Mouse (Mus musculus) spleen, postnatal 14 days (tissue): ENCODE results near the gene Cntn4.

Experiments used
- DNase-seq, 2 experiments: peaks; one replicate each; pipeline ENCODE4 v3.0.0; 2021 to 2022; ENCODE audit warnings: low spot score in 2 of 2

Cntn4 gene

GRCm38 (mm10) chr6:106458166-106458565 lies 780.7 kb downstream of the Cntn4 start:
- no peak for DNase-seq

DNA sequence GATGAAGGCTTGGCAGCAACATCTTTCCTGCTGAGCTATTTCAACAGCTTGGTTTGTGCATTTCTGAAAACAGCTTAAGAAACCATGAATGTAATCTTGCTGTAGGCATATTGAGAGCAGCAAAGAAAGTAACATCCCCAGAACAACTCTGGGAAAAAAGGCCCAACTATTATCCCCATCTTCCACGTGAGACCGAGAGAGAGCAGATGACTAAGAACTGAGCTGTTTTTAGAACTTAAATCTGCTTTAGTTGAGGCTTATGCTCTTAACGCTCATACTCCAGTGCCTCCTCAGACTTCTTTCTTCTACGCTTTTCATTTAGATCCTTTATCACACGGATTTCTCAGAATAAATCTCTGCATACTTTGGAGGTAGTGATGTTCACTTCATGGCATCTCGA lies 784.9 kb downstream of the Cntn4 start:
- DNase-seq, result no peak

- no peak for DNase-seq
These were observed 786.4 kb downstream of the Cntn4 start for GRCm38 (mm10) chr6:106463857-106464256.

- no peak for DNase-seq
These were observed 788.3 kb downstream of the Cntn4 start for GRCm38 (mm10) chr6:106465766-106466165.

- DNase-seq, result no peak
These were observed 789.0 kb downstream of the Cntn4 start for GRCm38 (mm10) chr6:106466267-106467029.

DNA sequence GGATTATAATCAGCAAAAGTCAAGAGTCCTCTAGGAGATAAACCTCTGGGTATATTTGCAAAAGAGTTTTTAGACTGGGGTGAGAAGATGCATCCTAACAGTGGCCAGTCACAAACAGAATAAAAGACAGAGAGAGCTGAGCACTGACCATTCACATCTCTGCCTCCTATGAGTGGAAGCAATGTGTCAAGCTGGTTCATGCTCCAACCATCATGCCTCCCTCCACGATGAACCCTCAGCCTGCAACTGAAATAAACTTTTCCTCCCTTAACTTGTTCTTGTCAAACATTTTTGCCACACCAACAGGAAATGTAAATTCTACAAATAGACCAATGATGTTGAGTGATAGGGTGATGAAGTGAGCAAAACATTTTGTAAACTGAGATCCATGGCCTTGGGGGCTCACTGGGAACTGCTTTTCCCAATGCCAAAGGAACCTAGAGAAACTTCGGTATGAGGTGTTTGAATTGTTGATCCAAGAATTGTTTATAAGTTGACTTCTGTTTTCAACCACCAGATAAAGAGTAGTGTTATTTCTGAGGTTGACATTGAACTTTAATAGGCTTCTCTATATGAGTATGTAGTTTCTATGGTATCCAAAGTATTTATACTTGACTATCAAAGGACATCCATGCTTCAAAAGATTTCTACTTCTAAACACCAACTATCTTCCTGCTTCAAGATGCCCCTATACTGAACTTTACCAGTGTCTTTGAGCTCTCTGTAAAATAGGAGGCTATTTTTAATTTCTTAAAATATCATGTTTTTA lies 794.6 kb downstream of the Cntn4 start:
- DNase-seq, result no peak

- DNase-seq, result no peak
These were observed 796.4 kb downstream of the Cntn4 start for GRCm38 (mm10) chr6:106473871-106474270.

DNA sequence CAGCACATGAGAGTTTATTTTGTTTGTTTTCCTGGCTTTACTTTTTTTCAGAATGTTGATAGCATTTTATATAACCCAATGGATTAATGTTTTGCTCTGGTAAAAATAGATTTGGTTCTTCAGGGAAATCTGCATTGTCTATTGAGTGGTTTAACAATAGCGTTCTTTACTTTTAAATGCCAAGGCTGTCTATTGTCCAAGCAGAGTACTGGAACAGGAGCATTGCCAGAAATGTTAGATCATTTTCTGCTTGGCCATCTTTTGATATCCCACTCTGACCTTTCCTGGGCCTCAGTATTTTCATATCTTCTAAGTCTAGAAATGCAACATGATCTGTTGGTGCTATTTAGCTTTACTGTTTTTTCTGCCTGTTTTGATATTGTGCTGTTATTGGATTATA lies 804.1 kb downstream of the Cntn4 start:
- DNase-seq, result no peak

DNA sequence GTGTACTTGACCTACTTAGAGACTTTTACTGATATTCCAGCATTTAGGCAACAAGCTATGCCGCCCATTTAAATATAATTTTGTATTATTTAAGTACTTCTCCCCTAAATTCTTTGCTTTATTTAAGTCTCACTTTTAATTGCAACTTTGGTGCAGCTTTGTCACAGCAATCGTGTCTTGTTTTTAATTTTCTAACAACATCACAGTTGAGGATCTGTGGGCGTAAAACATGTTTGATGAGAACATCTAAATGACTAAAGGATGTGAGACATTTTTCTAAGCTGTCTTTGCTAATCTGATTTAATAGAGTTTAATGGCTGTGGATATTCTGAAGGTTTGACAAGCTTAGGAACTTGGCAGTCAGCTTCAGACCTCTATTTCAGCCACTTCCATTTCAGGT lies 818.8 kb downstream of the Cntn4 start:
- no peak for DNase-seq

- no peak for DNase-seq
These were observed 821.7 kb downstream of the Cntn4 start for GRCm38 (mm10) chr6:106499166-106499565.

DNA sequence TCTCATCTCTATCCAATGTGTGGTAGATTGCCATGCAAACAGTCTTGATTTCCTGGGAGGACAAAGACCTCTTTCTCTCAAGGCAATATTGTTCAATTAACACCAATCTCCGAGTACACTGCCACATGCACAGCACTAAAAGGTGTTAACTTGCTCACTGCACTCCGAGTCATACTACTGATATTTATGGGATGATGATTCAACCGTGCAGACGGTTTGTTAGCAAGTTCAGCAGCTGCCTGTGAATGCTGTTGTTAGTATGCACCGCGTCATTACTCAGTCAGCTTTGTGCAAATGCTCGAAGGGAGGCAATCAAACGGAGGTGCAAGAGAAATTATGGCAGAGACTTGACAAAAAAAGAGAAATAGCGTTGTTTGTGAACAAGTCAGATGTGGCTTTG lies 826.5 kb downstream of the Cntn4 start:
- no peak for DNase-seq

GRCm38 (mm10) chr6:106520367-106520766 lies 842.9 kb downstream of the Cntn4 start:
- no peak for DNase-seq

GRCm38 (mm10) chr6:106543500-106543899 lies 866.0 kb downstream of the Cntn4 start:
- DNase-seq, result no peak

DNA sequence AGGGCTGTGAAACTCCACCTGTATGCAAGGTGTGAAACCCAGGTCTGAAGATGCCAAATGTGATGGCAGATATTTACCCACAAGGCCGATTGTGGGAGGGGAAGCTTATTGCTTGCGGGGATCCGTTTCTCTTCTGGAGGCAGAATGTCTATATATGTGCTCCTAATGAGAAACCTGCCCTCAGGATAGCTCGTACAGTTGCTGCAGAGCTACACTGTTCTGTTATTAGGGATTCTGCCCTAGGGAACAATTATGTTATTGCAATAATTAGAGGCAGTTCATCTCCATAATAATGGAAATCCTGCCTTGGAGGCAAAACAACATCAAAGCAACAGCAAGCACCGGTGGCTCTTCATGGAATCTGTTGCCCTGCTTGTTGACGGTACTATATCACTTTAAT lies 884.2 kb downstream of the Cntn4 start:
- DNase-seq, result no peak

- DNase-seq, result no peak
These were observed 887.9 kb downstream of the Cntn4 start for GRCm38 (mm10) chr6:106565316-106565715.

DNA sequence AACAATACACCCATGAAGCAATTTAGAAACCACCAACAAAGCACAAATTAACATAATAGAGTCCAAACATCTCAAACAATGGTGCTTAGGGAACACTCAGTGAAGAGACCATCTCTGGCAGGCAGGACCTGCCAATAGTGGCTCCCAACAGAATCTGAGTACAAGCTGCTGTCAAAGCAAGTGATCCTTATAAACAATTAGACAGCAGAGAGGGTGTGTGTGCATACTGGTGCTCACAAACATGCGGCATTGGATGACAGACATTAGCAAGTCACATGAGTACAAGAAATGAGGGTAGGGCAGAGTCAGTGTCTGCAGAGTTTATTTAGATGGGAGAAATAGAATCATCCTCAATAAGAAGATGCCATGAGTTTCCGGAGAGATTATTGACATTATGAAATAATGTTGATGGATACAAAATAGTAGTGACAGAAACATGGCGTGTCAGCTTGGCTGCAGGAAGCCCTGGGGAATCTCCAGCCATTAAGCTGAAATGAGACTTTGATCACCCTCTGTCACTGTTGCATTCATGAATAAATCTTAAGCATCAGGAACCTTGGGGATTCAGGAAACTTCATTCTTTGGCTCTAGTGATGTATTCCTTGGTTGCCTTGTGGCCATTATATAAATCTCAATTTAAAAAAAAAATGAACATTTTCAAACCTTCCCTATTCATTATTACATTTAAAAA lies 888.5 kb downstream of the Cntn4 start:
- no peak for DNase-seq

DNA sequence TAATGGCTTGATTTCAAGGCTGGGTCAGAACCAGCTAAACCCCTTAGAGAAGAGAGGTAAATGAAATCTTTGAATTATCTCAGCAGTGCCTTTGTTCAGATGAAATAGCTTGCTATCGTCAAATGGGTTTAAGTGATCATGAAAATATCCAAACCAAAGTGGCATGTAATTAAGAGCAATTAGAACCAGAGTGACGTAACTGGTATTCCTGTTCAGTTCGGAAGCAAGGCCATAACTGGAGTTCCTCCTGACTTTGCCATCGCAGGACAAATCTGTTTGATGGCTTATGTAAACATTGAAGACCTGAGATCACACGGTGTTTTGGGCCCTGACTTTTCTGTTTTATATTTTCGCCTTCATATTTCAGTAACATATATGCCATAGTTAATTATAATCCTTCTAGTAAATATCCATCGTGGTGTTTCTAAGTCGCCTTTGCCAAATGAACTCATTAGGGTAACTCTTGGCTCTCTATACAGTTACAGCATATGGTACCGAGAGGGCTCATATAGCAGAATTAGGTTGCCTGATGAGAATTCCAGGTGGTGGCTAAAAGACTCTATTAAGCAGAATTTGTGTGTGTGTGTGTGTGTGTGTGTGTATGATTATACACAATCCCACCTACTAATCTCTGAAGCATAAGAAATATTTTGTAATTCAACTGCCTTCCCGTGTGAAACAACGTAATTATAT lies 889.6 kb downstream of the Cntn4 start:
- no peak for DNase-seq

DNA sequence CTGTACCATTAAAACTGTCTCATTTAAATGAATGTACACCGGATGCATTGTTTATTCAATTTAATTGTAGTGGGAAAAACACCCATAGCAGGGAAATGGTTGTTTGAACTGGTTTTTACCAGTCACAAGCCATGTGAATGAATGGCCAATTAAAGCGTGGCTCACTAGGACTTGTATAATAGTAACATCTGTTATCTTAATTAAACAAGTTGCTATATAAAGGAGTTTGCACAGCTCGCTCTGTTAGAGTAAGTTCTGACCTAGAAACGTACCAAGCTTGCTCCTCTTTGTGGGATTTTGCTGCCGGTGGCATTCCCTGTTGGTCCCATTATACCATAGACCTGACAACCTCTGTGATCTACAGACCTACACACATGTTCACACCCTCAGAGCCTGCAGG lies 902.7 kb downstream of the Cntn4 start:
- DNase-seq, result no peak

DNA sequence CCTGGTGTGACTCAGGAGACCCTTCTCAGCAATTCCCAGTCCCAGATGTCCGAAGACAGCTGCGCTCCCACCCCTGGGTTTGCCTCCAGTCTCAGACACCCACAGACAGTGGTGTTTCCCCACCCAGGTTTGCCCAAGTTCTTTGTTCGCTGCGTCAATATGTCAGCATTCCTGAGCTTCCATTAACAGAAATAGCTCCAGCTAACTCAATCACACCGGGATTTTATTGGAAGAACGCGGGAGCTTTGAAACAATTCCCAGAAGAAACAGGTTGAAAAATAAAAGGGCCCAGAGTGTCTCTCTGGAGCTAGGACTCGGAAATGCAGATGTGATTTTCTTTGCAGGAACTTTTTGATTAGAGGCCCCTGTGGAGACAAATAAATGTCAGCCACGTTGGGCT lies 916.3 kb downstream of the Cntn4 start:
- no peak for DNase-seq

DNA sequence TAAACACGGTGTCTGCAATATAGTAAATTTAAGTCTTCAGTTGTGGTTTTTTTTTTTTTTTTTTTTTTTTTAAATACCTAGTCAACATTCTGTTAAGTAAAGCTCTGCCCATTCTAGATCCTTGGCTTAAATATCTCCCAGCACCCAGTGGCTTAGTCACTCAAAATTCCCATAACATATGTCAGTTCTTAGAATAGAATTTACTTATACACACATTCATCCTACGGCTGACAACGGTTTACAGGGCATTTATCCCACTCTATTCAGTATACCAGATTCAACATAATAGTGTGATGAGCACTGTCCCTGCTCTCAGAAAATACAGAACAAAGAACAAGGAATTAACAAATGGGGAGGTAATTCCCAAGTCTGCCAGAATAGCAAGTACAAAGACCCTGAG lies 939.6 kb downstream of the Cntn4 start:
- DNase-seq, result no peak

DNA sequence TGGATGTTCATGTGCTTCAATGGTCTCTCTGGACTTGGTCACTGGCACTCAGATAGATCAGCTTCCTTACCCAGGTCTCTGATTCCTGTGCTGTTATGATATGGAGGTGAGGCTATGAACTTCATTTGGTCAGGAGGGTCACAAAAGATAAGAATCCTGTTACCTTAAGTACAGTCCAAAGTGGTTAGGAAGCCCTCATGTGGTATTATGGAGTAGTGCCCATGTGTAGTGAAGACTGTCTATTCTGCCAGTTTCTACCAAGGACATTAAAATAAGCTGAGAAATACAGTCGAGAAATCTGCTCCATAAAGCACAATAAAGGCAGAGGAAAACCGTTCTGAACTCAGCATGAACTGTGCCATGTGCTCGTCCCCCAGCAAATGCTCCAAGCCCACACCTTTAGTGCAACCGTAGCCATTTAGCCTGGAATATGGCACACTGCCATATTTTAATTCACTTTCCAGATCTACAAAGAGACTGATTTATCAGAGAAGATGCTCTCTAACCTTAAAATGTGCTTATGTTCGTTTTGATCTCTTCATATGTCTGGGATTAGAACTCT lies 943.8 kb downstream of the Cntn4 start:
- DNase-seq, result no peak

DNA sequence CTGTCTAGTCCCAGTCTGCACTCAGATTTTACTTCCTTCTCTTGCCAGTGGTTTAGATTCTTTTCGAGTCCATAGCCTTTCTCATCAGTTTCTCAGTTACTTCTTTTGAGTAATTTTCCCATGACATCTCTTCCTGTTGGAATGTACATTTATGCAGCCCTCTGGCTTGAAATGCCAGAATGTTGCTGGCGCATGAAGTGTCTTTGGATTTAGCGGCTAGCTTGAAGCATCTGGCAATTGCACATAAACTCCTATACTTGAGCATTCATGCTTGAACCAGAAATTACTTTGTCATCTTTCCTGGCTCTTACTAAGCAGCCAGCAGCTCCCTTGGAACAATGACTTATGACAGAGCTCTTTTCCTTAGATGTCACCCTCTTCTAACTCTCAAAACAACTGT lies 965.6 kb downstream of the Cntn4 start:
- no peak for DNase-seq
